Mouse (Mus musculus): ENCODE data around the gene Prrt1.

The Prrt1 gene

GRCm38 (mm10) chr17:34646906-34647787, 17.8 kb downstream of the Prrt1 start, which contains the start of gene Atf6b:
TSS of gene Atf6b (plus strand) at chr17:34647146.
- DNase-seq (ENCODE audit: extremely low read depth, insufficient read length, low spot score), result peak; percentile 91

- DNase-seq (ENCODE audit: extremely low read depth, insufficient read length, low spot score), result no peak
Observed at GRCm38 (mm10) chr17:34648141-34648890, 19.0 kb downstream of the Prrt1 start.

- no peak for DNase-seq (ENCODE audit: extremely low read depth, insufficient read length, low spot score)
Observed at GRCm38 (mm10) chr17:34649106-34649864, 20.0 kb downstream of the Prrt1 start.

GRCm38 (mm10) chr17:34650781-34651180, 21.4 kb downstream of the Prrt1 start:
- DNase-seq (ENCODE audit: extremely low read depth, insufficient read length, low spot score), result no peak

- no peak for DNase-seq (ENCODE audit: extremely low read depth, insufficient read length, low spot score)
Observed at GRCm38 (mm10) chr17:34651507-34652221, 22.3 kb downstream of the Prrt1 start.

GRCm38 (mm10) chr17:34652546-34652945, 23.2 kb downstream of the Prrt1 start:
- no peak for DNase-seq (ENCODE audit: extremely low read depth, insufficient read length, low spot score)

- no peak for DNase-seq (ENCODE audit: extremely low read depth, insufficient read length, low spot score)
Observed at GRCm38 (mm10) chr17:34652985-34653384, 23.7 kb downstream of the Prrt1 start.

- no peak for DNase-seq (ENCODE audit: extremely low read depth, insufficient read length, low spot score)
Observed at GRCm38 (mm10) chr17:34653746-34654285, 24.5 kb downstream of the Prrt1 start.

- DNase-seq (ENCODE audit: extremely low read depth, insufficient read length, low spot score), result no peak
Observed at GRCm38 (mm10) chr17:34654392-34654791, 25.1 kb downstream of the Prrt1 start.

GRCm38 (mm10) chr17:34655160-34655559, 25.8 kb downstream of the Prrt1 start:
- DNase-seq (ENCODE audit: extremely low read depth, insufficient read length, low spot score), result no peak

- DNase-seq (ENCODE audit: extremely low read depth, insufficient read length, low spot score), result peak; percentile 88
Observed at GRCm38 (mm10) chr17:34655581-34655991, 26.3 kb downstream of the Prrt1 start.

- no peak for DNase-seq (ENCODE audit: extremely low read depth, insufficient read length, low spot score)
Observed at GRCm38 (mm10) chr17:34656666-34657065, 27.3 kb downstream of the Prrt1 start.

GRCm38 (mm10) chr17:34657271-34657670, 27.9 kb downstream of the Prrt1 start:
- DNase-seq (ENCODE audit: extremely low read depth, insufficient read length, low spot score), result no peak

- DNase-seq (ENCODE audit: extremely low read depth, insufficient read length, low spot score), result no peak
Observed at GRCm38 (mm10) chr17:34658145-34658544, 28.8 kb downstream of the Prrt1 start.

- no peak for DNase-seq (ENCODE audit: extremely low read depth, insufficient read length, low spot score)
Observed at GRCm38 (mm10) chr17:34658591-34658990, 29.3 kb downstream of the Prrt1 start.

GRCm38 (mm10) chr17:34659181-34659896, 30.0 kb downstream of the Prrt1 start:
- no peak for DNase-seq (ENCODE audit: extremely low read depth, insufficient read length, low spot score)

GRCm38 (mm10) chr17:34659897-34660214, 30.5 kb downstream of the Prrt1 start:
- DNase-seq (ENCODE audit: extremely low read depth, insufficient read length, low spot score), result no peak

GRCm38 (mm10) chr17:34660259-34660820, 31.0 kb downstream of the Prrt1 start:
- DNase-seq (ENCODE audit: extremely low read depth, insufficient read length, low spot score), result no peak

- DNase-seq (ENCODE audit: extremely low read depth, insufficient read length, low spot score), result peak; percentile 66
Observed at GRCm38 (mm10) chr17:34661121-34661591, 31.8 kb downstream of the Prrt1 start.
